Mouse (Mus musculus) intestine, embryonic 16.5 days (tissue): ENCODE data around the gene Usf3. TPM values are rescaled to one million over a fixed set of nuclear protein-coding genes. Genes with fewer than 3 reads are reported as not detected.

Source experiments
- ATAC-seq: fragments of 200-750 bp; cut with Nextera tagmentation; 2 replicates; pipeline ENCODE4 v1.8.0; 2017; ENCODE audit warnings: moderate TSS enrichment, moderate library complexity
- H3K27ac ChIP-seq: fragments of 300-500 bp; sonication (generic); 2 replicates; pipeline ENCODE4 v1.5.1; 2014; ENCODE audit warnings: mild to moderate bottlenecking, low read length
- H3K27me3 ChIP-seq: fragments of 300-500 bp; sonication (generic); replicated peaks from 2 replicates; pipeline ENCODE4 v1.6.1; 2014; ENCODE audit warnings: low read length, control low read depth, mixed read lengths; ENCODE audit not compliant: control insufficient read depth, insufficient read depth
- H3K36me3 ChIP-seq: fragments of 300-500 bp; sonication (generic); 2 replicates; pipeline ENCODE4 v1.6.1; 2014; ENCODE audit warnings: low read length, control low read depth; ENCODE audit not compliant: control insufficient read depth, insufficient read depth
- H3K4me1 ChIP-seq: fragments of 300-500 bp; sonication (generic); 2 replicates; pipeline ENCODE4 v1.6.1; 2014; ENCODE audit warnings: low read length, control low read depth, mixed read lengths; ENCODE audit not compliant: control insufficient read depth, insufficient read depth
- H3K4me2 ChIP-seq: fragments of 300-500 bp; sonication (generic); 2 replicates; pipeline ENCODE4 v1.6.1; 2014; ENCODE audit warnings: low read depth, low read length, control low read depth
- H3K4me3 ChIP-seq: fragments of 300-500 bp; sonication (generic); 2 replicates; pipeline ENCODE4 v1.5.1; 2014; ENCODE audit warnings: mild to moderate bottlenecking, low read length
- H3K9ac ChIP-seq: fragments of 300-500 bp; sonication (generic); 2 replicates; pipeline ENCODE4 v1.6.1; 2014; ENCODE audit warnings: low read depth, low read length
- H3K9me3 ChIP-seq: fragments of 300-500 bp; sonication (generic); 2 replicates; pipeline ENCODE4 v1.6.1; 2016; ENCODE audit warnings: low read length, control low read depth; ENCODE audit not compliant: control insufficient read depth
- WGBS: fragments of 180-500 bp; shearing (Covaris S2); extraction: QIAGEN DNeasy Blood & Tissue Kit; methylation state at CpG from one replicate; pipeline ENCODE4 v1.1.7; 2014; 5-methylcytosine and 5-hydroxymethylcytosine counted together
- polyA plus RNA-seq: library from polyadenylated mRNA; unstranded; fragments of >200 nt; fragmentation: Nextera tagmentation; extraction: Ambion mirVana; gene quantifications from 2 replicates; pipeline ENCODE4 v1.2.1, GENCODE M21; 2015

Gene Usf3
- polyA plus RNA-seq, 1 experiment from 2014 or later: 2.0 TPM

DNA sequence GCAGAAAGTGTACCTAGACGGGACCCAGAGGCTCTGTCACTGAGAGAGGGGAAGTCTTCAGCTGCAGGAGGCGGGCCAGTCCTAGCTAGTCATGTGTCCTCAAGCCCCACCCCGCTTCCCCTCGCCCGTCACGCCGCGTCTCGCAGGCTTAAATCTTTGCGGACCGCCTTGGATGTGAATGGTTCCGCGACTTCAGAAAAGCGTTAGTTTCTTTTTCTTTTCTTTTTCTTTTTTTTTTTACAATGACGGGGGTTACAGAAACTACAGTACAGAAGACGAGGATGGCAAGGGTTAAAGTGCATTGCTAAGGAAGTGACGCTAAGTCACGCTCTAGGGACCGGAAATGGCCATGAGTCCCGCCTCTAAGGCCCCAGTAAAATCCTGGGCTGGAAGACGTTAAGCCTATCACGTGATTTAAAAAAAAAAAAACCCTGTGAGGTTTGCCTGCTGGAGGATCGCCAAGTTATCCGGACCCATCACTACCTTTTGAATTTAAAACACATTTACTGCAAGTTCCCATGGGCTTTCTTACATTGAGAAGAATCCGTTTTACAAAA is 34.0 kb upstream of the Usf3 start:
- Histone ChIP-seq H3K4me3 (peak overlapping the region; percentile 95), H3K9me3 (no peaks in the 10 kb centered on the region), H3K36me3 (no peaks in the 10 kb centered on the region), H3K9ac (peak overlapping the region; percentile 92), H3K4me2 (peak overlapping the region; percentile 82), H3K4me1 (peaks cover 8% of the 10 kb centered on the region; the same call in 1 of the 2 replicates), H3K27me3 (no peaks in the 10 kb centered on the region), H3K27ac (peak overlapping the region; percentile 98)
- under 1% methylated on average over 25 of the region's 25 CpGs for WGBS
- peak; percentile 87 for ATAC-seq

DNA sequence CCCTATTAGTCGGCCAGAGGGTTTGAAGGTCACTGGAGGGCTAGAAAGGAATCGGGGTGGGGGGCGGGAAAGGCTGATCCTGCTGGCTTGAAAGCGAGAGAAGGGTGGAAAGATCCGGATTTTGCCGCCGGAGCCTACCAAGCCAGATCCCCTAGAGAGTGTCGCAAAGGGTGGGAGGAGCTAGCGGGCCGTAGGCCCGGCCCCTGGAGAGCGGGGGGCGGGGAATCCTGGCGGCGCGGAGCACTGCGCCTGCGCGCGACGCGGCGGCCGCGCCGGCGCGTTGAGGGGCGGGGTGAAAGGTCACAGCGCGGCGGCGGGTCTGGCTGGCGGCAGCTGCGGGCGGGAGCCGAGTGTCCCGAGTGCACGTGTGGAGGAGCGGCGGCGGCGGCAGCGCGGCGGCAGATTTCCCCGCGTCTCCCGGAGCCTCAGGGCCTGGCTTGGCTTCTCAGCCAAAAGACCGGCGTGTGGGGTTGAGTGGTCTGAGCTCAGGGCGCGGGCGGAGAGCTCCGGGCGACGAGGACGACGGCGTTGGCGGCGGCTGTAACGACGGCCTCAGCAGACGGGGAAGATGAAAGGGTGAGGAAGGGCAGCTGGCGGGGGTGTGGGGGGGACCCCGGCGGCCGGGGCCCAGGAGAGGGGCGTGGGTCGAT is 33.4 kb upstream of the Usf3 start, which contains the start of the genes Atp6v1a and Naa50:
TSS of gene Atp6v1a (minus strand) at position 170 of the 650 bp plus-strand sequence.
TSS of gene Naa50 (plus strand) at position 295 of the 650 bp plus-strand sequence.
- Histone ChIP-seq H3K36me3 (no peaks in the 10 kb centered on the region), H3K9ac (peak within 1 kb of the TSS; percentile 92), H3K4me1 (peaks cover 8% of the 10 kb centered on the region; the same call in 1 of the 2 replicates), H3K4me3 (peak within 1 kb of the TSS; percentile 95), H3K4me2 (peak within 1 kb of the TSS; percentile 82), H3K27ac (peak within 1 kb of the TSS; percentile 98), H3K9me3 (no peaks in the 10 kb centered on the region), H3K27me3 (no peaks in the 10 kb centered on the region)
- peak; percentile 87 for ATAC-seq
- under 1% methylated on average over 64 of the region's 71 CpGs for WGBS

DNA sequence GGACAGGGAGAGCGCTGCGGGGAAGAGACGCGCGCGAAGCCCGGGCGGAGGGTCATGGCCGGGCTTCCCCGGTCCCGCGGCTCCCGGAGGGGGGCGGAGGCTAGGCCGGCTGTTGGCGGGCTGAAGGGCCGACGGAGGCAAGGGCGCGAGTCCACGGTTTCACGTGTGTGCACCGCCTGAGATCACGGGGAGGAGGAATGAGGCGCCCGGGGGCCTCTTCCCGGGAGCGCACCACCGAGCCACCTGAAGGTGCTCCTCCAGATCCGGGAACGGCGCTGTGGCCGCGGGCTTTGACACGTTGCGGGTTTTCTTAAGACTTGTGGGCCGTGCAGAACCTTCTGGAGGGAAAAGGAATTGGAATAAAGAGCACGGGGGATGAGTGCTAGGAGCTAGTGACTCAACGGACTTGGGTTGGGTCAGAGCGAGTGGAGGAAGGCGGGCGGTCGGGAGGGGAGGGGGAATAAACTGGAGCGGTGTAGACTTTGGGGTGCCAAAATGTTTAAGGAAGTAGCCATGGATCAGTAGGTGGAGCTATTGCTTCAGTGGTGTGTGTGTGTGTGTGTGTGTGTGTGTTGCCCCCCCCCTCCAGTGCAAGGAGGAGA is 32.8 kb upstream of the Usf3 start:
- Histone ChIP-seq H3K4me2 (peak overlapping the region; percentile 34), H3K36me3 (no peaks in the 10 kb centered on the region), H3K4me1 (peaks cover 8% of the 10 kb centered on the region; the same call in 1 of the 2 replicates), H3K27me3 (no peaks in the 10 kb centered on the region), H3K27ac (peak overlapping the region; percentile 98), H3K9me3 (no peaks in the 10 kb centered on the region), H3K4me3 (peak overlapping the region; percentile 95), H3K9ac (peak overlapping the region; percentile 92)
- under 1% methylated on average over 42 of the region's 44 CpGs for WGBS
- ATAC-seq: peak; percentile 59

DNA sequence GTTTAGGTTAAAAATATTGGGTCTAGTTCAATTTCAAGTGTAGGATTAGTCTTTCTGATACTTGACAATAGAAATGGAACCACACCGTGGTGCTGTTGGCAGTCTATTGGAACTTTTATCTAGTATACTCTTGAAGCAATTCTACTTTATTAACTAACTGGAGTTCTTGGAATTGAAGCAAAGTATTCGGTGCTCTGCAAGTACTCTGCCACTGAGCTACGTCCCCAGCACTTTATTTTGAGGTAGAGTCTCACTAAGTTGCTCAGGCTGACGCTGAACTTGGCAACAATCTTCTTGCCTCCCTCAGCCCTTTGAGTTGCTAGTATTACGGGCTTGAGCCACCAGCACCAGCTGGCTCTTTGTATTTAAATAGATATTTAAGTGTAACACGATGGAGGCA is 31.6 kb upstream of the Usf3 start:
- Histone ChIP-seq H3K27me3 (no peaks in the 10 kb centered on the region), H3K4me2 (peak overlapping the region; percentile 38), H3K4me1 (peaks cover 8% of the 10 kb centered on the region; the same call in 1 of the 2 replicates), H3K4me3 (peak overlapping the region; percentile 22; the same call in 1 of the 2 replicates), H3K27ac (no peak overlapping the region), H3K36me3 (no peaks in the 10 kb centered on the region), H3K9me3 (no peaks in the 10 kb centered on the region), H3K9ac (0 out of 2 replicates have a peak overlapping the region, but pooled peaks have one; percentile 2)
- ATAC-seq: no peak
- 41% methylated on average over 6 of the region's 6 CpGs for WGBS

DNA sequence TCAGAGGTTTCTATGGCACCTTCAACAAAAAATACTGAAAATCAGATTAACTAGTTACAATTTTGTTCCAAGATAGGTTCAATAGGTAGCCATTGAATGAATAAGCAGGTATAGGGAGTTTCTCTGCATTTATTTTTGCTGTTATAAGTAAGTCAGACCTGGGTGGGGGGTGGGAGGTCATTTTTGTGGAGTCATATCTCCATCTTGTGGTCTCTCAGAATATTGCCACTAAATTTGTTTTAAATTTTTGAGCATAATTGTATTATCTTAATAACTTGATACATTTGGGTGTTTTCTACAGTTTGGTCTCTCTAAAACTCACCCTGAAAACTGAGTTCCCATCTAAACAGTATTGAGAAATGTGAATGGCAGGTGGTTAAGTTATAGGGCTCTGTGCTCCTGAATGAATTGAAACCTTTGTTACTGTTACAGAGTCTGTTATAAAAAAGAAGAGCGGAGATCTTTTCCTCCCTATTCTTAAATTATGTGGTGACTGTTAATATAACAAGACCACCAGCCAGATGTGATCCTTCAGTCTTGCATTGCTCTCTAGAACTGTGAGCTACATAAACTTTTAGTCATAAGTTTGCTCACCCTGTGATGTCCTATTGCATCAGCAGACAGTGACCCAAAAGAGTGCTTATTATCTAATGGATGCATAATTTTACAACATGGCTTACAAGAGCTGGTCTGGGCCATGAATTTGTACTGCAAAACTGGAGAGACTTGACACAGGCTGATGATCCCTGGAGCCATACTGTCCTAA is 23.9 kb upstream of the Usf3 start:
- Histone ChIP-seq H3K4me2 (no peak overlapping the region), H3K27ac (no peak overlapping the region), H3K9me3 (no peaks in the 10 kb centered on the region), H3K9ac (no peak overlapping the region), H3K36me3 (no peaks in the 10 kb centered on the region), H3K27me3 (no peaks in the 10 kb centered on the region), H3K4me3 (no peak overlapping the region), H3K4me1 (no peaks in the 10 kb centered on the region)
- 85% methylated on average over 1 of the region's 1 CpGs for WGBS
- no peak for ATAC-seq

DNA sequence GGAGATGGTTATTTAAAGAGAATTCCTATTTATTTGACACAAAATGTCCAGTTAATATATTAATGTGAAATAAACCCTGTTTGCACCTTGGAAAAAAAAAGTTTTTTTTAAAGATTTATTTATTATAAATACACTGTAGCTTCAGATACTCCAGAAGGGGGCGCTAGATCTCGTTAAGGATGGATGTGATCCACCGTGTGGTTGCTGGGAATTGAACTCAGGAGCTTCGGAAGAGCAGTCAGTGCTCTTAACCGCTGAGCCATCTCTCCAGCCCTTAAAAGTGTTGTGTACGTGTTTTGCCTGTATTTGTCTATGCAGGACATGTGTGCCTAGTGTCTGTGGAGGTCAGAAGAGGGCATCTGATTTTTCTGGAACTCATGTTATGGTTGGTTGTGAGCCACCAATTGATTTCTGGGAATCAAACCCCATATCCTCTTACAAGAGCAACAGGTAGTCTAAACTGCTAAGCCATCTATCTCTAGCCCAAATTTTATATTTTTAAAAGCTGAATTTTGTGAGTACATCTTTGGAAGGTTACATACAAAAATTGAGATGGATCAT is 18.5 kb upstream of the Usf3 start:
- no peak overlapping the region for H3K9ac ChIP-seq
- WGBS: 67% methylated on average over 6 of the region's 6 CpGs
- H3K4me1 ChIP-seq: no peaks in the 10 kb centered on the region
- 0 out of 2 replicates have a peak, but pooled peaks cover 3% of the 10 kb centered on the region for H3K36me3 ChIP-seq
- no peak overlapping the region for H3K4me3 ChIP-seq
- H3K27me3 ChIP-seq: no peaks in the 10 kb centered on the region
- no peaks in the 10 kb centered on the region for H3K9me3 ChIP-seq
- H3K27ac ChIP-seq: no peak overlapping the region
- no peak for ATAC-seq
- H3K4me2 ChIP-seq: no peak overlapping the region

DNA sequence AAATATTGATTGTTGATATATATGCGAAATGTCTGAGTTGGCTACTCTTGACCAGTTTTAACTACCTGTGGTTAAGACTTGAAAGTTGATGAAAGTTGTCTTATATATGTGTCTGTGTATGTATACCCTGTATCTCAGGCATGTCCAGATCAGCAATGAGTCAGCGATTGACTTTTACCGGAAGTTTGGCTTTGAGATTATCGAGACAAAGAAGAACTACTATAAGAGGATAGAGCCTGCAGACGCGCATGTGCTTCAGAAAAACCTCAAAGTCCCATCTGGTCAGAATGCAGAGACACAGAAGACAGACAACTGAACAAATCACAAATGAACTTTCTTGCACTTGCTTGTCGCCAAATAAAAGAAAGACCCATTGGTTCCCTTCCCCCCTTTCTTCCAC is 13.7 kb upstream of the Usf3 start:
- no peak overlapping the region for H3K4me3 ChIP-seq
- no peak overlapping the region for H3K4me2 ChIP-seq
- H3K27me3 ChIP-seq: no peaks in the 10 kb centered on the region
- no peak for ATAC-seq
- 0 out of 2 replicates have a peak, but pooled peaks cover 3% of the 10 kb centered on the region for H3K36me3 ChIP-seq
- no peak overlapping the region for H3K27ac ChIP-seq
- no peaks in the 10 kb centered on the region for H3K4me1 ChIP-seq
- H3K9ac ChIP-seq: no peak overlapping the region
- WGBS: 92% methylated on average over 7 of the region's 7 CpGs
- no peaks in the 10 kb centered on the region for H3K9me3 ChIP-seq

DNA sequence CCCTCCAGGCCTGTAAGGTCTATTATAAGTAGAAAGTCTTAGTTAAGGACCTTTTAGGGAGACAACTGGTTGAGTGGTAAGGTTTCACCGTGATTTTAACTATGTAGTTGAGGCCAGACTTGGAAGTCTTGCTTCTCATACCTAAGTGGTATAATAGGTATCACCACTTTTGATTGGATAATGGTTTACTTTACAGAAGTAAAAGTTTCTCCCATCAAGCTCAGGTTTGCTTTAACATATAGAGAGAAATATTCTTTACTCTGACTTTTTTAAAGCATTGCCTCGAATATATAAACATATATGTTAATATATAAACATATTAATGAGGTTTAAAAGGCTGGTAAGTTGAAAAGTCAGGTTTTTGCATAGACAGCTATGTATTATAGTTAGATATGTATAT is 9.2 kb upstream of the Usf3 start:
- H3K4me3 ChIP-seq: no peak overlapping the region
- H3K4me1 ChIP-seq: no peaks in the 10 kb centered on the region
- no peaks in the 10 kb centered on the region for H3K27me3 ChIP-seq
- no peak overlapping the region for H3K9ac ChIP-seq
- no peak overlapping the region for H3K4me2 ChIP-seq
- H3K27ac ChIP-seq: no peak overlapping the region
- no peaks in the 10 kb centered on the region for H3K9me3 ChIP-seq
- H3K36me3 ChIP-seq: 0 out of 2 replicates have a peak, but pooled peaks cover 3% of the 10 kb centered on the region
- WGBS: 84% methylated on average over 2 of the region's 2 CpGs
- ATAC-seq: no peak
